Mouse (Mus musculus) lung, postnatal 0 days (tissue): Measurements from ENCODE around the gene Gpr101. TPM values are rescaled to one million over a fixed set of nuclear protein-coding genes. Genes with fewer than 3 reads are reported as not detected.

Experiments used
- ATAC-seq: fragments of 200-750 bp; cut with Nextera tagmentation; 2 replicates; pipeline ENCODE4 v1.8.0; 2017; ENCODE audit warnings: moderate library complexity
- DNase-seq: peaks from one replicate; pipeline ENCODE4 v3.0.0-alpha.2; 2016; ENCODE audit warnings: low spot score
- H3K27ac ChIP-seq: fragments of 300-500 bp; sonication (generic); 2 replicates; pipeline ENCODE4 v1.5.1; 2014; ENCODE audit warnings: antibody characterized with exemption, mild to moderate bottlenecking, low read length, mixed read lengths
- H3K27me3 ChIP-seq: fragments of 300-500 bp; sonication (generic); replicated peaks from 2 replicates; pipeline ENCODE4 v1.6.1; 2014; ENCODE audit warnings: low read length, mixed read lengths; ENCODE audit not compliant: insufficient read depth
- H3K36me3 ChIP-seq: fragments of 300-500 bp; sonication (generic); 2 replicates; pipeline ENCODE4 v1.6.1; 2014; ENCODE audit warnings: low read length, mixed read lengths; ENCODE audit not compliant: insufficient read depth
- H3K4me1 ChIP-seq: fragments of 300-500 bp; sonication (generic); 2 replicates; pipeline ENCODE4 v1.6.1; 2014; ENCODE audit warnings: antibody characterized with exemption, low read depth, low read length, mixed read lengths; ENCODE audit not compliant: insufficient read depth
- H3K4me2 ChIP-seq: fragments of 300-500 bp; sonication (generic); replicated peaks from 2 replicates; pipeline ENCODE4 v1.6.1; 2014; ENCODE audit warnings: low read depth, mild to moderate bottlenecking, low read length, moderate library complexity, mixed read lengths
- H3K4me3 ChIP-seq: fragments of 300-500 bp; sonication (generic); 2 replicates; pipeline ENCODE4 v1.5.1; 2014; ENCODE audit warnings: low read depth, low read length
- H3K9ac ChIP-seq: fragments of 300-500 bp; sonication (generic); replicated peaks from 2 replicates; pipeline ENCODE4 v1.6.1; 2014; ENCODE audit warnings: low read depth, mild to moderate bottlenecking
- H3K9me3 ChIP-seq: fragments of 300-500 bp; sonication (generic); 2 replicates; pipeline ENCODE4 v1.6.1; 2016; ENCODE audit warnings: low read length, mixed read lengths
- CTCF ChIP-seq: IDR thresholded peaks from 2 replicates; pipeline ENCODE4 v1.5.1; 2016; ENCODE audit warnings: antibody characterized with exemption, mild to moderate bottlenecking
- EP300 ChIP-seq: IDR thresholded peaks from 2 replicates; pipeline ENCODE4 v1.6.1; 2016; ENCODE audit warnings: antibody characterized with exemption, mild to moderate bottlenecking, control low read depth
- WGBS: fragments of 180-500 bp; shearing (Covaris S2); extraction: QIAGEN DNeasy Blood & Tissue Kit; methylation state at CpG from one replicate; pipeline ENCODE4 v1.1.7; 2014; 5-methylcytosine and 5-hydroxymethylcytosine counted together
- polyA plus RNA-seq: library from polyadenylated mRNA; unstranded; fragments of >200 nt; fragmentation: Nextera tagmentation; extraction: Ambion mirVana; gene quantifications from 2 replicates; pipeline ENCODE4 v1.2.1, GENCODE M21; 2015

The Gpr101 gene
- not detected in 2 replicates for polyA plus RNA-seq

- no peaks in the 10 kb centered on the region for H3K27me3 ChIP-seq
- H3K4me2 ChIP-seq, result no peak within 1 kb of the TSS
- no peak for TF ChIP-seq EP300
- no peak for TF ChIP-seq CTCF
- DNase-seq (no peak), ATAC-seq (no peak)
- no peaks in the 10 kb centered on the region for H3K9me3 ChIP-seq
- no peak within 1 kb of the TSS for H3K4me3 ChIP-seq
- H3K9ac ChIP-seq, result no peak within 1 kb of the TSS
- H3K36me3 ChIP-seq, result no peaks in the 10 kb centered on the region
- H3K27ac ChIP-seq, result no peak within 1 kb of the TSS
- 3% methylated on average over 3 of the region's 28 CpGs for WGBS
- no peaks in the 10 kb centered on the region for H3K4me1 ChIP-seq
Observed at GRCm38 (mm10) chrX:57503634-57504033, at the start of gene Gpr101. Gene Gpr101, minus strand, starts transcription at chrX:57503757.

- DNase-seq, result no peak
- WGBS, result 41% methylated on average over 28 of the region's 28 CpGs
Observed at GRCm38 (mm10) chrX:57521117-57522095, 17.8 kb upstream of the Gpr101 start.

GRCm38 (mm10) chrX:57506247-57506646 lies 2.7 kb upstream of the Gpr101 start:
- no peaks in the 10 kb centered on the region for H3K9me3 ChIP-seq
- DNase-seq, result no peak
- H3K4me2 ChIP-seq, result no peak overlapping the region
- TF ChIP-seq CTCF (no peak), EP300 (no peak)
- ATAC-seq, result no peak
- WGBS, result 79% methylated on average over 1 of the region's 1 CpGs
- H3K9ac ChIP-seq, result no peak overlapping the region
- H3K27ac ChIP-seq, result no peak overlapping the region
- no peaks in the 10 kb centered on the region for H3K36me3 ChIP-seq
- H3K4me3 ChIP-seq, result no peak overlapping the region
- H3K27me3 ChIP-seq, result no peaks in the 10 kb centered on the region
- H3K4me1 ChIP-seq, result no peaks in the 10 kb centered on the region

More at GRCm38 (mm10) chrX:57521117-57522095, 17.8 kb upstream of the Gpr101 start:
- Histone ChIP-seq H3K9me3 (no peaks in the 10 kb centered on the region), H3K4me2 (no peak overlapping the region), H3K27me3 (no peaks in the 10 kb centered on the region), H3K36me3 (no peaks in the 10 kb centered on the region), H3K9ac (no peak overlapping the region), H3K27ac (no peak overlapping the region), H3K4me3 (no peak overlapping the region), H3K4me1 (no peaks in the 10 kb centered on the region)
- TF ChIP-seq CTCF (0 out of 2 replicates have a peak, but pooled peaks have one; percentile 15), EP300 (no peak)
- no peak for ATAC-seq

Other genes with a start within 250 kb of the Gpr101 start
- 23.3 and 25.9 TPM in 2 replicates for gene Arhgef6, start 165.0 kb downstream of the Gpr101 start, polyA plus RNA-seq
- gene Rbmx, start 110.7 kb downstream of the Gpr101 start, polyA plus RNA-seq, result 50.4 and 52.4 TPM in 2 replicates
- gene Gm364, start 94.6 kb downstream of the Gpr101 start, polyA plus RNA-seq, result not detected in 2 replicates